Mouse (Mus musculus): ENCODE data around the gene Zfp329.
"Not testable (repeated sequence)": the region's sequence is repeated elsewhere in the genome, so short reads cannot be mapped to it uniquely, and the experiment has no call there.

Gene Zfp329

DNA sequence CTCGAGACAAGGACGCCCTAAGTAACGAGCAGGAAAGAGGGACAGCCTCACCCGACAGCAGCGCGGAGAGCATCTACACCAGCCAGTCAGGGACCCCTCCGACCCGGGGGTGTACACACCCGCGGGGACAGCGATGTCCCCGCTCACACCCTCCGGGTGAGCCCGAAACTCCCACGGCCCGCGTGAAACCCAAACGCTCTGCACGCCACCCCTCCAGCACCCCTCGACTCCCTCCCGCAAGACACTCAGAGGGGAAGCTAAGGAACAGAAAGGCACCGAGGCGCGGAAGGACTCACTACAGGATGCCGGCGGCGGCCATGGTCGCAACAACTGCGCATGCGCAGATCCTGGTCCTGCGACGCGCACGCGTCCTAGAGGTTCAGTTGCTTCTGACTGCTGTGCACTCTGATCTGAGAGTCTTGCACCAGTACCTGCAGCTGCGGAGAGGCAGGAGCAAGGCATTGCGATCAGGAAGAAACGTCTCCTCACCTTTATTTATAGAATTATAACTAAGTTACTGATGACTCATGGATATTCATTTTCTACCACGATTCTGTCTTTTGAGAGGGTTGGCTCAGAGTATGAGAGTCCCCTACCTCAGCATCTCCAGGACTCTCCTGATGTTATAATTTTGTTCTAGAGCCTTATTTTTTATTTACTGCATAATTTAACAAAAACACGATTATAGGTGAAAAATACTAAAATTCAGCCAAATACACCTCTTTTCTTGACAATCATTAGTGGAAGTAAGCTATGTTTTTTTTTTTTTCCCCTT is at the start of gene Zfp329:
Zfp329 (minus strand) TSS at position 338 of the 775 bp plus-strand sequence.
- DNase-seq = peak; percentile 94

- DNase-seq = no peak
Observed at GRCm38 (mm10) chr7:12835779-12836178, 17.1 kb upstream of the Zfp329 start.

DNA sequence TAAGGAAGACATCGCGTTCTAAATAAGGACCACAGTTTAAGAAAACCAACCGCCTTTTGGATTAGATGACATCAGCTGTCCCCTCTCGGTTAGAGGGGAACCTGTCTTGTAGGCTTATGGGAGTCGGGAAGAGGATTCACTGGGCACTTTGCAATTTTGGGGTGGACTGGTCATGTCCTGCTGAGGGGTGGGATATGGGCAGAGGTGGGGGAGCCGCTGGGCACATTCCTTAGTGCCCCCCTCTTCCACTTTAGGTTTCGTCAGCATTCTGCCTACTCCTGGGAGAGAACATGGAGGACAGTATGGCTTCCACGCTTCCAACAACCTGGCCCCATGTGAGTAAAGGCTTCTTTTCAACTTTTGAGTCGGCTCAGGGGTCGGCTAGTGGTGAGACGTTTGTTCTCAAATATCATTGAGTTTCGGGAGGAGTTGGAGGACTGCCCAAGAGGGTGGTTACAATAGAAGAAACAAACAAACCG is 16.6 kb upstream of the Zfp329 start:
- DNase-seq = peak; percentile 60

GRCm38 (mm10) chr7:12834162-12835120 is 15.8 kb upstream of the Zfp329 start, which contains the start of gene Zfp110:
Zfp110 (plus strand) TSS chr7:12834761.
- DNase-seq = peak; percentile 96

DNA sequence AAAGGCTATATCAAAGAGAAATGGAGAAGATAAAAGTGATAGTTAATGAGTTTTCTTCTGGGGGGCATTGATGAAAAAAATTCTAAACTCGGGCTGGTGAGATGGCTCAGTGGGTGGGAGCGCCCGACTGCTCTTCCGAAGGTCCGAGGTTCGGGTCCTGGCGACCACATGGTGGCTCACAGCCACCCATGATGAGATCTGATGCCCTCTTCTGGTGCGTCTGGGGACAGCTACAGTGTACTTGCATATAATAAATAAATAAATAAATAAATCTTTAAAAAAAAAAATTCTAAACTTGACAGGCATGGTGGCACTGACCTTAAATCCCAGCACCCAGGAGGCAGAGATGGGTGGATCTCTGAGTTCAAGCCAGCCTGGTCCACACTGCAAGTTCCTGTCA is 3.1 kb downstream of the Zfp329 start:
- no peak for DNase-seq

GRCm38 (mm10) chr7:12803727-12804071 is 15.0 kb downstream of the Zfp329 start:
- no peak for DNase-seq

DNA sequence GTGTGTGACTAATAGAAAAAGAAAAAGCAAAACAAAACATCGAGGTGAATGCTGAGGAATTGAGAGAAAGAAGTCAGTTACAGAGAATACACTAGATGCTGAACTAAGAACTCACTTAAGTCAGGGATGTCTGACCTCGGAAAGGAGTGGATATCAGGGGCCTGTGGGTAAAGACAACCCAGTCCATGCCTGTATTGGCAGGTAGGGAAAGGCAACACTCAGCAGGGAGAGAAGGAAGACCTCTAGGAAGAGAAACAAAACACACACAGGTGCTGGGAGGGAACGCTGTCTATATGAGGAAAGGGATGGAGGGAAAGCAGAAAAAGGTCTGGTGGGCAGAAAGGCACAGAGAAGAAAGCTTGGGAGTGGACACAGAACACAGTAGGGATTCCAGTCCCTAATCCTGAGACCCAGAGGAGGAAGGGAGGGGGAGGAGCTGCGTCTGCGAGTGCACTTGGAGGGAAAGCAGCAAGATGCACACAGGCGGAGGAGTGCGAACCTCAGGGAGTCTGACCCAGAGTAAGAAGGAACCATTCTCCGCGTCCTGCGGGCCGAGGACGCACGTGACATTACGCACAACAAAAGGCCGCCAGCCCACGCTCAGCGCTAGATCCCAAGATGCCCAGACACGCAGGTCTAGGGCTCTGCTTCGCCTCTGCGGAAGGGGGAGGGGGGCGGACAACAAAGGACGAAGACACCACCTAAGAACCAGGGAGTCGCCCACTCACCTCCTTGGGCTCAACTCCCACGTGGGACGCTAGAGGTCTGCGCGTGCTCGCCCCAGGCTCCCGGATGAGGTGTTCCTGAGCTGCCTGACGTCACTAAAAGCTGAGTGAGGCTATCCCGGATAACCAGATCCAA is 15.6 kb downstream of the Zfp329 start, which contains the start of gene Zscan18:
Zscan18 (minus strand) TSS at position 770 of the 861 bp plus-strand sequence.
- peak; percentile 68 for DNase-seq

DNA sequence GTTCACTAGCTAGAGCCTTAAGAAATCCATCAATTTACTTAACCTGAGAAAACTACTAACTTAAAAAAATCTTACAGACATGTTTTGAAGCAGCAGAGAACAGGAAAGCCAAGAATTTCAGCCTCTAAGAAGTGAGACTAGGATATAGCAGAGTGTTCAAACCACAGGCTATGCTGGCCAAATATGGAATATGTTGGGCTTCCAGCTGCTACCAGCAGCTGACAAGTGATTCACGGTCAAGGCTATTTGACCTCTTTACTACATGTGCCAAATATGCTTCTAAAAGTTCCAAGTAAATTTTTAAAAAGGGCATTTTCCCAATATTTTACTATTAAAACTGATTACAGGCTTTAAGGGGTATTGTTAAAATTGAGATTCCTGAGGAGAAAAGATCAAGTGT is 19.1 kb downstream of the Zfp329 start:
- DNase-seq = no peak

DNA sequence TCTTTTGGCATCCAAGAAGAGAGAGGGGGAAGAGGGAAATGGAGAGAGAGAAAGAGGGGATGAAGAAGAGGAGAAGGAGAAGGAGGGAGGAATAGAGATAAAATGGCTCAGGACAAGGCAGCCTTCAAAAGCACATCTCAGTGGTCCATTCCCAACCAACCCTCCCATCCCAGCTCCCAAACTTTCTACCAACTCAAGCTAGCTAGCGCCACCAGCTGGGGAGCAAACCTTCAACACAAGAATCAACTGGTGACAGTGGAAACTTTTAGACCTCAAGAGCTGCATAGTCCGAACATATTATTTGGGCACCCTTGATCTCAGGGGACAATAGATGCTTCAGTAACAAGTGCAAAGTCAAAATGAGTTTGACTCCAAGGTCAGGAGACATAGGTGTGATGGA is 20.7 kb downstream of the Zfp329 start:
- DNase-seq = no peak

GRCm38 (mm10) chr7:12792624-12793023 is 26.0 kb downstream of the Zfp329 start:
- not testable (repeated sequence) for DNase-seq

GRCm38 (mm10) chr7:12788025-12788424 is 30.6 kb downstream of the Zfp329 start:
- DNase-seq = no peak

- DNase-seq = no peak
Observed at GRCm38 (mm10) chr7:12787333-12787732, 31.3 kb downstream of the Zfp329 start.

DNA sequence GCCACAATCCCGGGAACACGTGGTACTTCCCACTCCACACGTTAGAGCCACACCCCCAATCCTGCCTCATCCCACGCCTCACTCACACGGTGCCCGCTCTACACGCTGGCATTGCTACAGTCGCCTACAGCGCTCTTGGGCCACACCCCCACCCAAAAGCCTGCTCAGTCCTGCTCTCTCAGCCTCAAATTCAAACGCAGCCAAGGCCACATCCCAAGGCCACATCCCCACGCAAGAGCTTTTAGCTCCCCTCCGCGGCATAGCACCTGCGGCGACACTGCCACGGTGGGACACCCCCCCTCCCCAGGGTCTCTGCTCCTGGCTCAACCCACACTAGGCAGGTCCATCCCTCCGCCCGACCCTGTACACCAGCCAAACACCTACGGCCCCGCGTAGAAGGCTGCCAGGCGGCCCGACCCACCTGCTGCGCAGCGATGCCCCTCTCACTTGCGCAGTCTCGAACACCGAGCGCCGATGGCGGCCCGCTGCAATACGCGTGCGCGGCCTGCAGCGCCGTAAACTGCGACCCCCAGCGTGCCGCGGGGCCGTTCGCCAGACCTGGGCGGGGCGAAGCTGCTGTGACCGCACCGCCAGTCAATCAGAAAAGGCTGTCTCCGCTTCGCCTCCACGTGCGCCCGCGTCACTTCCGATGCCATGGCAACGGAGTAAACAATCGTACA is 38.4 kb downstream of the Zfp329 start:
- peak; percentile 78 for DNase-seq

GRCm38 (mm10) chr7:12779782-12780150 is 38.9 kb downstream of the Zfp329 start:
- DNase-seq = no peak

GRCm38 (mm10) chr7:12779141-12779540 is 39.5 kb downstream of the Zfp329 start:
- DNase-seq = no peak

DNA sequence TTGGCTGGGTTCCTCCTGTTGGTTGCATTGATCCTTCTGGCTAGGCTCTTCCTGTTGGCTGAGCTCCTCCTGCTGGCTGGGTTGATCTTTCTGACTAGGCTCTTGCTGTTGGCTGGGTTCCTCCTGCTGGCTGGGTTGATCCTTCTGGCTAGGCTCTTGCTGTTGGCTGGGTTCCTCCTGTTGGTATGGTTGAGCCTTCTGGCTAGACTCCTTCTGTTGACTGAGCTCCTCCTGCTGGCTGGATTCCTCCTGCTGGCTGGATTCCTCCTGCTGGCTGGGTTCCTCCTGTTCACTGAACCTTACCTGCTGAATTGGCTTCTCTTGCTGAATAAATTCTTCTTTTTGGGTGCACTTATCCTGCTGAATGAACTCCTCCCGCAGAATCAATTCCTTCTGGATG is 44.1 kb downstream of the Zfp329 start:
- DNase-seq = peak; percentile 4

DNA sequence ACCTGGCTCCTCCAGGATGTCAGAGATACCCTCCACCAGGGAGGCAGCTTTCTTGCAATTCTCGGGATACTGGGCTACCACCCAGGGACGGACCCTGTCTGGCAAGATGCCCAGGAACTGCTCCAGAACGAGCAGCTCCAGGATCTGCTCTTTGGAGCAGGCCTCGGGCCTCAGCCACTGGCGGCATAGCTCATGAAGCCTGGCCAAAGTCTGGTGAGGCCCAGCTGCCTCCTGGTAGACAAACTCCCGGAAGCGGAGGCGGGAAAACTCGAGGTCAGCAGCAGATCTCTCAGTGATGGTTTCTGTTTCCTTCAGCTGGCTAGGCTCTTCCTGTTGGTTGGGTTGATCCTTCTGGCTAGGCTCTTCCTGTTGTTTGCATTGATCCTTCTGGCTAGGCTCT is 44.5 kb downstream of the Zfp329 start:
- no peak for DNase-seq
